Mouse (Mus musculus): ENCODE data around the gene Sema4a. TPM values are rescaled to one million over a fixed set of nuclear protein-coding genes. Genes with fewer than 3 reads are reported as not detected.
A peak's percentile ranks its signal among the peaks of the same experiment; 100 is the strongest.

Sema4a gene
- polyA plus RNA-seq, 1 experiment from 2014 or later = 30.9 TPM

DNA sequence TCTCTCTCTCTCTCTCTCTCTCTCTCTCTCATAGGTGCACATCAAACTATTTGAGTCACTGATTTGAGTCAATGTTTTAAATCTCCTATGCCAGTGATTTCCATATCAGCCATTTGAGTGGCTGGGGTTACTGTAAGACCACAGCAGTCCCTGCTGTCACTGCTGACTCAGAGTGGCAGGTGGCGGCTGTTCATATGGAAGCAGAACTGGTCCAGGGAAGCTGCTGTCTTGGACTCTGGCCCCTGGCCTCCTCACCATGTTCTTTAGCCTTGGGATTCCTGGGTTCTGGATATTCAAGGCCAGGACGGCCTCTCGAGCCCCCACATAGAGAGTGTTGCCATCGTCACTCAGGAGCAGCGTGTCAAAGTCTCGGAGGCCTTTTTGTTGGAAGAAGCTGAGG lies 8.3 kb downstream of the Sema4a start:
- Histone ChIP-seq H3K4me3 (replicated peaks) (no peak overlapping the region), H3K4me1 (replicated peaks) (peaks cover 52% of the 10 kb centered on the region), H3K9ac (no peak overlapping the region), H3K36me3 (no peaks in the 10 kb centered on the region), H3K27ac (no peak overlapping the region), H3K4me2 (replicated peaks) (no peak overlapping the region), H3K27me3 (replicated peaks) (no peaks in the 10 kb centered on the region), H3K9me3 (no peaks in the 10 kb centered on the region)
- ATAC-seq = no peak
- 70% methylated on average over 6 of the region's 6 CpGs for WGBS

DNA sequence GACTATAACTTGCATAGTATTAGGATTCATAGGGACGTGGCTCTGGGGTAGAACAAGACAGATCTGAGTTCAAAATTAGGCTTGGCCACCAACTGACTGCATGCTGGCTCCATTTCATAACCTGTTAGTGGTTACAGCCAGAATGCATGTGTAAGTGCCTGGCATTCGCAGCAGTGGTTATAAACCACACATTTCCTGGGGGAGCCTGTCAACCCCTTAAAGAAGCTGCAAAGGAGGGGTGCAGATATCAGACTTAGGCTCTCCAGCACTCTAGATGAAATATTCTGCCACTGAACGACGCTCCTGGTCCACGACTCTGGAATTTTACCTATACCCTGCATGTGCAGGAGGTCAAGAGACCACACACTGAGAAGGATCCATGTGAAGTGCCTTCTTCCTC lies 8.7 kb downstream of the Sema4a start:
- no peaks in the 10 kb centered on the region for H3K27me3 ChIP-seq (replicated peaks)
- no peaks in the 10 kb centered on the region for H3K36me3 ChIP-seq
- no peak overlapping the region for H3K27ac ChIP-seq
- peaks cover 51% of the 10 kb centered on the region for H3K4me1 ChIP-seq (replicated peaks)
- H3K9me3 ChIP-seq = no peaks in the 10 kb centered on the region
- H3K4me2 ChIP-seq (replicated peaks) = no peak overlapping the region
- H3K9ac ChIP-seq = no peak overlapping the region
- WGBS = 66% methylated on average over 5 of the region's 5 CpGs
- no peak for ATAC-seq
- H3K4me3 ChIP-seq (replicated peaks) = no peak overlapping the region

GRCm38 (mm10) chr3:88450379-88451131 lies 10.4 kb downstream of the Sema4a start:
- Histone ChIP-seq H3K9me3 (no peaks in the 10 kb centered on the region), H3K4me2 (replicated peaks) (no peak overlapping the region), H3K4me3 (replicated peaks) (no peak overlapping the region), H3K36me3 (no peaks in the 10 kb centered on the region), H3K27ac (0 out of 2 replicates have a peak overlapping the region, but pooled peaks have one; percentile 8), H3K4me1 (replicated peaks) (peaks cover 45% of the 10 kb centered on the region), H3K9ac (no peak overlapping the region), H3K27me3 (replicated peaks) (no peaks in the 10 kb centered on the region)
- 70% methylated on average over 12 of the region's 12 CpGs for WGBS
- ATAC-seq = 0 out of 2 replicates have a peak, but pooled peaks have one; percentile 19

DNA sequence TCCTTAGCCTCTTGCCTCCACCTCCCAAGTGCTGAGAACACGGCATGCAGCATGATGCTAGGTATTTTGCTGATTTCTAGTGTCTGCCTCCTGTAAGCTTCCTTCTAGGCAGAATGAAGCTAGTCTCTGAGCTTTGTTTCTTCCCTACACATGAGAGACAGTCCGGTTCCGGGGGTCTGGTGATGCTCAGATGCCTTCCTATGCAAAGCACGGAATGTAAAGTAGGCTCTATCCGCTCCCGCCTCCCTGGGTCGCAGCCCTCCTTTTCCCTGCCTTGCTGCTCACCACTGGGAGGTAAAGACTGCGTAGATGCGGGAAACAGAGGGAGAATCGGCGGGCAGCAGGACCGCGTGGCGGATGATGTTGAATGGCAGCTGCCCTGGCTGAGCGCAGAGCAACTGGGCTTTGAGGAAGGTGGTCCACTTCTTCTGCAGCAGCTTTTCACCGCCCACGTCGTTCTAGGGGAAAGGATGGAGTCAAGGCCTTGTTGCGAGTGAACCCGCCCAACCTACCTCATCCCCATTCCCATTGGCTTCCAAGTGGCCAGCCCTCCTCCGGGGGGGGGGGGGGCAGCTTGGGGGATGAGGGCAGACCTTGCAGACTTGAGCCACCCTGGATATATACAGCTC lies 11.5 kb downstream of the Sema4a start:
- Histone ChIP-seq H3K9ac (peak overlapping the region; percentile 38; the same call in 1 of the 2 replicates), H3K36me3 (no peaks in the 10 kb centered on the region), H3K4me2 (replicated peaks) (peak overlapping the region; percentile 62), H3K27me3 (replicated peaks) (no peaks in the 10 kb centered on the region), H3K4me3 (replicated peaks) (peak overlapping the region; percentile 28), H3K27ac (peak overlapping the region; percentile 65), H3K4me1 (replicated peaks) (peaks cover 36% of the 10 kb centered on the region), H3K9me3 (no peaks in the 10 kb centered on the region)
- peak; percentile 27; the same call in 1 of the 2 replicates for ATAC-seq
- 23% methylated on average over 21 of the region's 21 CpGs for WGBS

DNA sequence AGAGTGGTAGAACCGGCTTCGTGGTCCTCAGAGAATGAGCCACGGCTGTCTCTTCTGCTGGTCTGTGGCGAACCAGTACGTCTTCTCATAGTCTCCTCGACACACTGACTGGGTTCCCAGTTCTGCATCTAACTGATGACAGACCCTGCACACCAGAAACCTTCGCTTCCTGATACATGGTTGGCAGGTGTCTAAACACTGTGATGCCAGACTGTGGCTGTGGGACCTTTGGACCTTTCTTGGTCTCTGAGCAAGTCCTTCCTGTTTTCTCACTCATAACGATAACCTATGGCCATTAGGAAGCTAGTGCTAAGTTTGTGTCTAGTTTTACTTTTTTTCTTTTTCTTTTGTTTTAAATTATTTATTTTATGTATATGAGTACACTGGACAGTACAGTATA lies 12.5 kb downstream of the Sema4a start:
- H3K4me1 ChIP-seq (replicated peaks) = peaks cover 35% of the 10 kb centered on the region
- no peaks in the 10 kb centered on the region for H3K9me3 ChIP-seq
- H3K4me3 ChIP-seq (replicated peaks) = no peak overlapping the region
- peak overlapping the region; percentile 71 for H3K27ac ChIP-seq
- 76% methylated on average over 8 of the region's 8 CpGs for WGBS
- H3K36me3 ChIP-seq = no peaks in the 10 kb centered on the region
- no peaks in the 10 kb centered on the region for H3K27me3 ChIP-seq (replicated peaks)
- no peak overlapping the region for H3K9ac ChIP-seq
- H3K4me2 ChIP-seq (replicated peaks) = 0 out of 2 replicates have a peak overlapping the region, but pooled peaks have one; percentile 17
- ATAC-seq = peak; percentile 40

DNA sequence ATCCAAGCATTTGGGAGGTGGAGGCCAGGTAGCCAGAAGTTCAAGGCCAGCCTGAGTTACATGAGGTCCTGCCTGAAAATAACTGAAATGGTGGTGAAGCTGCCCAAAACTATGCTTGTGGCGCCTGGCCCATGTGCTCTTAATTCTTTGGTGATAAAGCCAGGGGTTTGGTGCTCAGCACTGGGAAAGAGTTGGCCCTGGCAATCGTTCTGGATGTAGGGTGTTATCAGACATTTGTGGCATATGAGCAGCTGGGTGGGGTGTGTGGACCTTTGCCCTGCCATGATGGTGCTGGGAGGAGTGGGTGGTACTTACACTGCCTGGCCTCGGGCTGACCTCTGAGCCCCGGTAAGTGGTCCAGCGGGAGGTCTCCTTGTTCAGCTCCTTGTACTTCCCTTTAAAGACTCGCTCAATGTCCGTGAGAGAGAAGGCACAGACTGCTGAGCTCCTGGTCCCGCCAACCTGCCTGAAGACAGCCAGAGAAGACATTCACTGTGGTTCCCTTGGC lies 13.3 kb downstream of the Sema4a start:
- ATAC-seq = peak; percentile 66
- Histone ChIP-seq H3K9ac (no peak overlapping the region), H3K27me3 (replicated peaks) (no peaks in the 10 kb centered on the region), H3K4me3 (replicated peaks) (no peak overlapping the region), H3K27ac (peak overlapping the region; percentile 71), H3K4me2 (replicated peaks) (peak overlapping the region; percentile 17), H3K36me3 (no peaks in the 10 kb centered on the region), H3K9me3 (no peaks in the 10 kb centered on the region), H3K4me1 (replicated peaks) (peaks cover 32% of the 10 kb centered on the region)
- 38% methylated on average over 8 of the region's 8 CpGs for WGBS

- Histone ChIP-seq H3K9ac (no peak overlapping the region), H3K4me3 (replicated peaks) (no peak overlapping the region), H3K9me3 (no peaks in the 10 kb centered on the region), H3K36me3 (no peaks in the 10 kb centered on the region), H3K4me2 (replicated peaks) (no peak overlapping the region), H3K27me3 (replicated peaks) (no peaks in the 10 kb centered on the region), H3K27ac (no peak overlapping the region), H3K4me1 (replicated peaks) (peaks cover 32% of the 10 kb centered on the region)
- no peak for ATAC-seq
- WGBS = 49% methylated on average over 8 of the region's 8 CpGs
These were observed 14.4 kb downstream of the Sema4a start for GRCm38 (mm10) chr3:88446471-88447123.

DNA sequence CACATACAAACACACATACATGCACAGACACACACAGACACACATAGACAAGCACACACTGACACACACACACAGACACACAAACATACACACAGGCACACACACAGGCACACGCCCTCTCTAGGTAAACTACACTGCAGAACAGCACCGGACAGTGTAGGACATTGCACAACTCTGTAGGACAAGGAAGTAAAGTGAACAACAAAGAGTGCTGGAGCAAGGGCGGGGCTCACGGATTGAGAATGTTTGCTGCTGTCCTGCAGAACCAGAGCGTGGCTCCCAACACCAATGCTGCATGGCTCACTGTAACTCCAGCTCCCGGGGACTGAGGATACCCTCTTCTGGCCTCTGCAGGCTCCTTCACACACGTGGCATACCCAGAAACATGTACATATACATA lies 18.1 kb downstream of the Sema4a start:
- Histone ChIP-seq H3K27ac (peak overlapping the region; percentile 17; the same call in 1 of the 2 replicates), H3K36me3 (no peaks in the 10 kb centered on the region), H3K9me3 (no peaks in the 10 kb centered on the region), H3K4me1 (replicated peaks) (peaks cover 18% of the 10 kb centered on the region), H3K9ac (no peak overlapping the region), H3K4me3 (replicated peaks) (no peak overlapping the region), H3K27me3 (replicated peaks) (no peaks in the 10 kb centered on the region), H3K4me2 (replicated peaks) (no peak overlapping the region)
- WGBS = 54% methylated on average over 7 of the region's 7 CpGs
- peak; percentile 80 for ATAC-seq

DNA sequence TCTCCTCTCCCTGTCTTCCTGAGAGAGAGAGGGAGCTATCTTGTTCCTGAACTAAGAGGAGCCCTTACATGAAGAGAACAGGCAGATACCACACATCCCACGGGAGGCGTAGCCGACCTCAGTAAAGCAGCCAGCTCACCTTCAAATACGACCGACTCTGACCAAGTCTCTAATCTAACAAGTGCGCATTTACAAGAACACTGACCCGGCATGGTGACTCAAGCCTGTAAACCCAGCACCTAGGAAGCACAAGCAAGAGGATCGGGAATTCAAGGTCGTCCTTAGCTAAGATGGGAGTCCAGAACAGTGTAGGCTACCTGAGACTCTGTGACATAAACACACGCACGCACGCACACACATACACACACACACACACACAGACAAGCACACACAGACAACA lies 18.5 kb downstream of the Sema4a start:
- H3K4me3 ChIP-seq (replicated peaks) = no peak overlapping the region
- 75% methylated on average over 12 of the region's 12 CpGs for WGBS
- H3K27ac ChIP-seq = peak overlapping the region; percentile 17; the same call in 1 of the 2 replicates
- no peak overlapping the region for H3K9ac ChIP-seq
- ATAC-seq = peak; percentile 10
- no peaks in the 10 kb centered on the region for H3K36me3 ChIP-seq
- peaks cover 17% of the 10 kb centered on the region; the same call in 1 of the 2 replicates for H3K4me1 ChIP-seq (replicated peaks)
- no peaks in the 10 kb centered on the region for H3K27me3 ChIP-seq (replicated peaks)
- no peaks in the 10 kb centered on the region for H3K9me3 ChIP-seq
- H3K4me2 ChIP-seq (replicated peaks) = no peak overlapping the region

DNA sequence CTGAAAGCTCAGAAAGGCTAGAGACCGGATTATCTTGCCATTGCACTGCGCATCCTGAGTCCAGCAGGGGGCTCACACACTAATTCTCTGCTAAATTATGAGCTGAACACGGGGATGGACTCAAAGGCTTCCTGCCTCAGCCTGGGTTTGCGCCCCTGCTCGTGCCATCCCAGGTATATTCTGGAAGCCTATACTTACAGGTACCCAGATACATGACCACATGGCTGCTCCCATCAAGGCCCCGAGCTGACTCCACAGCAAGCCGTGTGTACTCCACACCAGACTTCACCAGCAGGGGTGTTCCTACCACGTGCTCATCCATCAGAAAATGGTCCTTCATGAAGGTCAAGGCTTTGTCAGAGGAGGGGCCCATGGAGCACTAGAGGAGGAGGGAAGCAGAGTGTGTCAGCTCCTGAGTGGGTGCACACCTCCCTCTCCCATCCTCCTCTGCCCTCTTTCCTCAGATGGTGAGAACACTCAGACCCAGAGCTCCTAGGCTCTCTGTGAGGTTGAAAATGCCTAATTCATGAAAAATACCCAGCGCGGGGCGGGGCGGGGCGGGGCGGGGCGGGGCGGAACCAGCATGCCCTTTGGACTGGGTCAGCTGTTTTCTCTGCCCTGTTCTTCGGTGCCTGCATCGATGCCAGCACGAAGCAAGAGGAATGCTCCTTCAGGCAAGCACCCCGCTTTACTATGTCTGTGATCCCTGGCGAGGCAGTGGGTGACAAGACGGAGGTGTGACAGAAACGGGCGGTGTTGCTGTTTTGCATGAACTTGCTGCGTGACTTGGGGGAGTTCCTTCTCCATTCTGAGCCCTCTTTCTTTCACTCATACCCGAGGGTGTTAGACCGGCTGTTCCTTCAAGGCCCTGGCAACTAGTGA lies 20.2 kb downstream of the Sema4a start:
- no peaks in the 10 kb centered on the region for H3K36me3 ChIP-seq
- H3K4me2 ChIP-seq (replicated peaks) = peak overlapping the region; percentile 44
- H3K27ac ChIP-seq = no peak overlapping the region
- 18% methylated on average over 27 of the region's 27 CpGs for WGBS
- peak; percentile 58 for ATAC-seq
- peaks cover 19% of the 10 kb centered on the region for H3K4me1 ChIP-seq (replicated peaks)
- H3K9ac ChIP-seq = peak overlapping the region; percentile 26; the same call in 1 of the 2 replicates
- H3K9me3 ChIP-seq = no peaks in the 10 kb centered on the region
- no peak overlapping the region for H3K4me3 ChIP-seq (replicated peaks)
- H3K27me3 ChIP-seq (replicated peaks) = no peaks in the 10 kb centered on the region

DNA sequence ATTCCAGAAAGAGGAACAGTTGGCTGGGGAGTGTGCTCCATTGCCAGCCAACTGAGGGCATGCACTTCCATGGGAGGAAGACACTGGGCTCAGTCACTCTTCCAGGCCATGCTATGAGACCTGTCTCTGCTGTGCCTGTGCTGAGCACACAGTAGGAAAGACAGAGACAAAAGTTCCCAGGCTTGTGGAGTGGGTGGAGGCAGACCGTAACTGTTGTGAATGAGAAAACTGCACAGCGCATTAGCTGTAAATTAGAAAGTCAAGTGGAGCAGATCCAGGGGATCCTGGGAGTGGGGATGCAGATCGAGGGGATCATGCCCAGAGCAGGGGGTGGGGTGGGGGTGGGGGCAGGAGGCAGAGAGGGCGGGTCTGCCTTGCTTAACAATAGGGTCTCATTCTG lies 21.4 kb downstream of the Sema4a start:
- no peak for ATAC-seq
- no peak overlapping the region for H3K4me3 ChIP-seq (replicated peaks)
- no peak overlapping the region for H3K4me2 ChIP-seq (replicated peaks)
- no peak overlapping the region for H3K9ac ChIP-seq
- 70% methylated on average over 4 of the region's 4 CpGs for WGBS
- no peak overlapping the region for H3K27ac ChIP-seq
- H3K4me1 ChIP-seq (replicated peaks) = peaks cover 19% of the 10 kb centered on the region
- no peaks in the 10 kb centered on the region for H3K36me3 ChIP-seq
- no peaks in the 10 kb centered on the region for H3K27me3 ChIP-seq (replicated peaks)
- H3K9me3 ChIP-seq = no peaks in the 10 kb centered on the region

All from intestine, embryonic 15.5 days (tissue).